Mouse (Mus musculus): Measurements from ENCODE around the gene Igsf21.

Gene Igsf21

GRCm38 (mm10) chr4:139978716-139979115 is 267.9 kb downstream of the Igsf21 start:
- no peak for DNase-seq (ENCODE audit: low spot score in 2 of 2)

- no peak for DNase-seq (ENCODE audit: low spot score in 2 of 2)
These were observed 269.2 kb downstream of the Igsf21 start for GRCm38 (mm10) chr4:139977308-139977781.

Data from right cerebral cortex, postnatal 36 days (tissue).